Mouse (Mus musculus): Measurements from ENCODE around the gene Tnni1.

- TF ChIP-seq HCFC1 (IDR thresholded peaks at IDR 0.05; ENCODE audit: borderline replicate concordance, insufficient read depth, low read length) (no peak), ZC3H11A (IDR thresholded peaks at IDR 0.05; ENCODE audit: borderline replicate concordance, low read depth, low read length) (no peak), CHD2 (IDR thresholded peaks at IDR 0.05; ENCODE audit: low read depth, low read length) (no peak), ZNF384 (IDR thresholded peaks at IDR 0.05; ENCODE audit: low read depth, low read length) (no peak)
These were observed 2.6 kb upstream of the Tnni1 start for GRCm38 (mm10) chr1:135776596-135776995.
